7 mouse cellular contexts compared by ENCODE assay signal in genomic region chr4:101198333-101198732, GRCm38 (mm10).
DNase-seq lines count a peak whose midpoint lies in the region; ATAC-seq and TF ChIP-seq lines count a peak whose summit lies in the region.

No protein-coding gene starts in this region.

- peak in 2 of 3 experiments; percentile 14 to 29; a peak in 2 of 6 replicates for TF ChIP-seq CTCF in MEL (IDR thresholded peaks at IDR 0.05 in 2 of 3, conservative IDR thresholded peaks at IDR 0.05 in 1 of 3; ENCODE audit: control insufficient read depth in 1 of 3, insufficient read depth in 1 of 3, low read depth in 2 of 3, low read length in 3 of 3, poor library complexity in 1 of 3, severe bottlenecking in 1 of 3)

- TF ChIP-seq EP300 in MEL (IDR thresholded peaks at IDR 0.05; ENCODE audit: low read depth in 1 of 2, low read length in 2 of 2) = peak; percentile 44 to 50; a peak in 3 of 4 replicates

- H3K9ac ChIP-seq in MEL (ENCODE audit: control insufficient read depth, low read depth, low read length, poor library complexity, severe bottlenecking) = no peak overlapping the region
- H3K9ac ChIP-seq in liver, embryonic 13.5 days = no peak overlapping the region

- H3K9me3 ChIP-seq in MEL (replicated peaks; ENCODE audit: insufficient read depth, low read length) = no peaks in the 10 kb centered on the region
- H3K9me3 ChIP-seq in liver, embryonic 13.5 days (replicated peaks) = no peaks in the 10 kb centered on the region
- H3K9me3 ChIP-seq in embryonic facial prominence, embryonic 10.5 days = no peaks in the 10 kb centered on the region

- H3K4me2 ChIP-seq in liver, embryonic 13.5 days = no peak overlapping the region

- H3K79me2 ChIP-seq in MEL (ENCODE audit: control insufficient read depth, insufficient read depth, low read length, poor library complexity) = peaks cover 7% of the 10 kb centered on the region; the same call in 1 of the 2 replicates

- TF ChIP-seq RAD21 in MEL (IDR thresholded peaks at IDR 0.05; ENCODE audit: low read depth, low read length) = no peak; the same call in 1 of the 2 replicates

- DNase-seq in 416B (ENCODE audit: low read depth) (peak; percentile 62), MEL (ENCODE audit: low read depth, low spot score) (peak; percentile 83)
- DNase-seq in kidney, adult 8-10 months = peak; percentile 76 to 84
- DNase-seq in liver, embryonic 13.5 days = no peak
- peak; percentile 23 for DNase-seq in right cerebral cortex, postnatal 25 days
- no peak for DNase-seq in embryonic facial prominence, embryonic 10.5 days (ENCODE audit: low spot score)

- no peak overlapping the region for H3K4me3 ChIP-seq in MEL (ENCODE audit: control insufficient read depth in 1 of 2, insufficient read depth in 1 of 2, low read depth in 2 of 2, low read length in 2 of 2)
- no peak overlapping the region for H3K4me3 ChIP-seq in liver, embryonic 13.5 days (replicated peaks)
- H3K4me3 ChIP-seq in embryonic facial prominence, embryonic 10.5 days = no peak overlapping the region

- no peak for TF ChIP-seq POLR2A in MEL (IDR thresholded peaks at IDR 0.05; ENCODE audit: control insufficient read depth in 1 of 2, insufficient read depth in 1 of 2, low read depth in 1 of 2, low read length in 2 of 2, poor library complexity in 1 of 2)

- no peaks in the 10 kb centered on the region for H3K27me3 ChIP-seq in MEL (ENCODE audit: control insufficient read depth in 1 of 2, insufficient read depth in 2 of 2, low read length in 2 of 2)
- H3K27me3 ChIP-seq in liver, embryonic 13.5 days = no peaks in the 10 kb centered on the region
- no peaks in the 10 kb centered on the region for H3K27me3 ChIP-seq in embryonic facial prominence, embryonic 10.5 days (replicated peaks; ENCODE audit: low read depth, poor library complexity, severe bottlenecking)

- no peak overlapping the region; the same call in 1 of the 2 replicates for H3K27ac ChIP-seq in MEL (ENCODE audit: control insufficient read depth, low read depth, low read length)
- H3K27ac ChIP-seq in liver, embryonic 13.5 days = no peak overlapping the region
- H3K27ac ChIP-seq in embryonic facial prominence, embryonic 10.5 days (replicated peaks) = no peak overlapping the region

- 1% methylated on average over 2 of the region's 2 CpGs for WGBS in liver, embryonic 13.5 days (ENCODE audit: insufficient replicate concordance)
- WGBS in embryonic facial prominence, embryonic 10.5 days = 76% methylated on average over 2 of the region's 2 CpGs

- peak; percentile 93 for ATAC-seq in common myeloid progenitor, adult 5-6 weeks (replicated peaks; ENCODE audit: low read depth, poor library complexity, severe bottlenecking)
- 0 out of 2 replicates have a peak, but pooled peaks have one; percentile 12 for ATAC-seq in liver, embryonic 13.5 days (ENCODE audit: low read depth)

- peaks cover 12 to 18% of the 10 kb centered on the region in 2 experiments for H3K4me1 ChIP-seq in MEL (ENCODE audit: control insufficient read depth in 1 of 2, insufficient read depth in 2 of 2, low read length in 2 of 2)
- H3K4me1 ChIP-seq in liver, embryonic 13.5 days (replicated peaks) = peaks cover 64% of the 10 kb centered on the region
- H3K4me1 ChIP-seq in embryonic facial prominence, embryonic 10.5 days = 0 out of 2 replicates have a peak, but pooled peaks cover 3% of the 10 kb centered on the region

- H3K36me3 ChIP-seq in MEL (ENCODE audit: control insufficient read depth in 1 of 2, insufficient read depth in 2 of 2, low read length in 2 of 2) = peaks cover 0 to 27% of the 10 kb centered on the region in 2 experiments; a peak in 2 of 4 replicates
- H3K36me3 ChIP-seq in liver, embryonic 13.5 days = no peaks in the 10 kb centered on the region
- H3K36me3 ChIP-seq in embryonic facial prominence, embryonic 10.5 days (replicated peaks) = no peaks in the 10 kb centered on the region

TF ChIP-seq in MEL, 35 proteins besides CTCF, POLR2A, EP300 and RAD21:
- TF ChIP-seq RCOR1 (IDR thresholded peaks at IDR 0.05; ENCODE audit: low read depth, low read length) (no peak), TCF12 (IDR thresholded peaks at IDR 0.05; ENCODE audit: low read depth, low read length) (peak; percentile 55; the same call in 1 of the 2 replicates), MYC (IDR thresholded peaks at IDR 0.05; ENCODE audit: low read depth, low read length) (peak; percentile 68; the same call in 1 of the 2 replicates), GATA1 (IDR thresholded peaks at IDR 0.05; ENCODE audit: low read depth, low read length) (peak; percentile 58), MXI1 (IDR thresholded peaks at IDR 0.05; ENCODE audit: low read depth, low read length) (0 out of 2 replicates have a peak, but pooled peaks have one; percentile 42), BHLHE40 (IDR thresholded peaks at IDR 0.05; ENCODE audit: borderline replicate concordance, low read depth, low read length) (no peak), TAL1 (IDR thresholded peaks at IDR 0.05; ENCODE audit: low read length) (peak; percentile 33; the same call in 1 of the 2 replicates), ETS1 (IDR thresholded peaks at IDR 0.05; ENCODE audit: low read depth, low read length) (0 out of 2 replicates have a peak, but pooled peaks have one; percentile 18)

Comparison
In these comparisons a context has a peak if more than half of its experiments do, and no peak if none do; other contexts are left out.
1. DNase-seq: peak in 416B (single experiment), MEL (single experiment), kidney, adult 8-10 months (2 of 2) and right cerebral cortex, postnatal 25 days (single experiment); none in liver, embryonic 13.5 days (single experiment) and embryonic facial prominence, embryonic 10.5 days (single experiment).